Mouse (Mus musculus) left cerebral cortex, adult 2 months (tissue): ENCODE results near the gene Gas6. TPM values are rescaled to one million over a fixed set of nuclear protein-coding genes. Genes with fewer than 3 reads are reported as not detected.

Experiments used
- DNase-seq, 2 experiments: peaks; one replicate each; pipeline ENCODE4 v3.0.0; 2021 to 2022; ENCODE audit warnings: low spot score in 2 of 2, mixed read lengths in 1 of 2; ENCODE audit errors: extremely low spot score in 1 of 2
- H3K27ac ChIP-seq: fragments of 200-600 bp; 2 replicates; pipeline ENCODE4 v1.8.1; 2022
- H3K4me3 ChIP-seq: fragments of 200-600 bp; 2 replicates; pipeline ENCODE4 v1.8.1; 2022
- CTCF ChIP-seq: fragments of 200-600 bp; IDR thresholded peaks from 2 replicates; pipeline ENCODE4 v1.8.1; 2022; ENCODE audit warnings: antibody characterized with exemption, mild to moderate bottlenecking, moderate library complexity
- intact Hi-C: fragments of 180-260 bp; cut with DNase I; formaldehyde crosslinking; loops from one replicate; pipeline ENCODE4 v1.15.1; 2025
- total RNA-seq, 2 experiments: library from RNA; stranded (reverse); gene quantifications; 2 replicates each; pipeline ENCODE4 v1.2.3; 2021

The Gas6 gene
- total RNA-seq, 2 experiments from 2014 or later: 96.8 to 98.7 TPM

DNA sequence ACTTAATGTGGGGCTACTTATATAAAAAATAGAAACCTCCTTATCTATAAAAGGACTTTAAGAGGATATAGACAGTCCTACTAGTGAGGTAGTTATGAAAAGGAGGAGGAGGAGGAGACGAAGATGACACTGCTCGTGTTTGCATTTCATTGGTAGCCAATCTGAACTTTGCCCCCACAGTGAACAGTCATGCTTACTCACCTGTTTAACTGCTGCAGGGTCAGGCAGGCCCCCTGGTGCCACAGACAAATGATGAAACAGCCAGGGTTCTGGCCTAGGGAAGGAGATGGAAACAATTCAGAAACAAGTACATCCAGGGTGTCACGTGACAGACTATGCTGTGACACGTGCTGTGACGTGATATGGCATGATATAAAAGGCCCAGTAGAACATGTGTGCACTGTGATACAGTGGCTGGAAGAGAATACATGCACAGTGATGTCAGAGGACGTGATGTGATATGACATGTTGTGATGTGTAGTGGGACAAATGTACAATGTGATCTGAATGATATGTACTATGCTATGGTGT is 42.5 kb downstream of the Gas6 start:
- no peak overlapping the region for H3K27ac ChIP-seq
- no peak for TF ChIP-seq CTCF
- no peak for DNase-seq
- intact Hi-C loops: no loop called here
- H3K4me3 ChIP-seq: no peak overlapping the region

DNA sequence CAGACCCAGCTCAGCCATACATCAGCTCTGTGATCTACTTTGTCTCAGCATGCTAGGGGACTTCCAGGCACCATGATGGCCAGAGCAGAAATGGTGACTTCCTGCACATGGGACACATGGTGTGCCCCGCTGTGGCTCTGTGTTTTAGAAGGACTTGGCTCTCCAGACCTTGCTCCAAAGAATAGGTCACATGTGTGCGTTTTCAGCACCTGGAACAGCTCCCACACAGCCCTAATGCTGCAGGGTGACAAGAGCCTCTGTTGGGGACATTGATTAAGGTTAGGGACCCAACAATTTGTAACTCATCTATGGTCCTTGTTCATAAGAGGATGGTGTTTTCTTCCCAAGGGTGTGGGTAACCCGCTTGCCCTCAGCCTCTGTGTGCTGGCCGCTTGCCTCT is 46.1 kb downstream of the Gas6 start:
- H3K4me3 ChIP-seq: no peak overlapping the region
- intact Hi-C loops: no loop called here
- no peak overlapping the region for H3K27ac ChIP-seq
- no peak for DNase-seq
- TF ChIP-seq CTCF: no peak

DNA sequence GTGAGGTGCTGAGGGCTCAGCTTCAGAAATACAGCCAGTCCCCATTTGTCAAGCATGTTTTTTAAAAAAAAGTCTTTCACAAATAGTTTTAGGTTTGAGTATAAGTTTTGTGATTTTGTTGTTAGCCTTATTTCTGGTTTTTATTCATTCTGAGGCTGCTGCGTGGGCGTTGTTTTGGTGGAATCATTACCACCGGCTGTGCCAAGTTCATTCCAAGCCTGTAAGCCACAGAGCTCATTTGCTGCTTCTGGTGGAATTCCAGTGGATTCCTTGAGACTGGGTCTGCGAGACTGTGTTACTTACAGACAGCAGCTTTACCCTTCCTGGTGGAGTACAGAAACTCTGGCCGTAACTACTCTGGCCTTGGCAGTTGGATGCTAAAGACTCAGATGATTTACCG is 47.8 kb downstream of the Gas6 start:
- Histone ChIP-seq H3K4me3 (no peak overlapping the region), H3K27ac (no peak overlapping the region)
- intact Hi-C loops: no loop called here
- DNase-seq: no peak
- TF ChIP-seq CTCF: no peak

DNA sequence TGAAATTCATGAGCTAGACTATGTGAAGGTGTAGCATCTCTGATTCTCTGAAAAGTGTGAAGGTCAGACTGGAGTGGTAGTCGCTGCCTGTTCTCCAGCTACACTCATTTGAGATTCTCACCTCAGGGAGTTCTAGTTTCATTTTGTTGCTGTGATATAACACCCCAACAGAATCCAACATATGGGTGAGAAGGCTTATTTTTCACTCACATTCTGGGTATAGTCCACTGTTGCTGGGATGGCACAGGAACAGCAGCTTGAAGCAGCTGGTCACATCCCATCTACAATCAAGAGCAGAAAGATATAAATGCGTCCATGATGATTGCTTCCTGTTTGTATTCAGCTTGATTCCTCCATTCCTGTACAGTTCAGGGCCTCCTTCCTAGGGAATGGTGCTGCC is 52.1 kb downstream of the Gas6 start:
- no peak for TF ChIP-seq CTCF
- intact Hi-C loops: no loop called here
- H3K27ac ChIP-seq: no peak overlapping the region
- no peak overlapping the region for H3K4me3 ChIP-seq
- DNase-seq: no peak

DNA sequence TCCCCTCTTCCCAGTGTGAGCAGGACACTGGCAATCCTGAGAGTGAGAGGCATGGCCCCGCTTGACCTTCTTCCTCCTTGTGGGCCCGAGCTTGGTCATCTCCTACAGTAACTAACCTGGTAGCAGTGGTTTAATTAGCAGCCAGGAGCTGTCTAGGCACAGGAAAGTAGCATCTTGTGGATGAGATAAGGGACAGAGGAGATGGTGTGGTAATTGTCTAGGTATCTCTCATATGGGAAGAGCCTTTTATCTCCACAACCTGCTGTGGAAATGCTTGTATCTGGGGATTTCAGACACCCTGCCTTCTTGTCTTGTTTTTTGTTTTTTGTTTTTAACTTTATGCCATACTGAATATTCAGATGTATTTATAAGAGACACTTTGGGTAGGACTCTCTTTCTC is 56.8 kb downstream of the Gas6 start:
- H3K27ac ChIP-seq: no peak overlapping the region
- no peak overlapping the region for H3K4me3 ChIP-seq
- intact Hi-C loops: no loop called here
- TF ChIP-seq CTCF: no peak
- DNase-seq: no peak

DNA sequence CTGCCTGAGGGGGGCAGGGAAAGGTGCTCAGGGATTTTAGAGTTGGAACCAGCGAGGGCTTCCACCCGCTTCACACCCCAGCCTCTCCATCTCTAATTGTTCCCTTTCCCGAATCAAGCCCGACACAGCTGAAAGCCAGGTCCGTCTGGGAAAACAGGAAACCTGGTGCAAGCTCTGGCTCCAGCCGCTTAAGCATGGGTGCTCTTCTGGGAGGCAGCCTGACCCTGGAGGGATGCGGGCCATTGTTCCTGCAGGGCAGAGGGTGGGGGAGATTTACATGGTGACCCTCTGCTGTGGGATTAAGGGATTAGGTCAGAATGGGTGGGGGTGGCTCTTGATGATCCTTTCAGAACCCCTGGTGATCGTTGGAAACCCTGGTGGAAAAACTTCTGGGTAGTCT is 58.2 kb downstream of the Gas6 start:
- intact Hi-C loops: no loop called here

DNA sequence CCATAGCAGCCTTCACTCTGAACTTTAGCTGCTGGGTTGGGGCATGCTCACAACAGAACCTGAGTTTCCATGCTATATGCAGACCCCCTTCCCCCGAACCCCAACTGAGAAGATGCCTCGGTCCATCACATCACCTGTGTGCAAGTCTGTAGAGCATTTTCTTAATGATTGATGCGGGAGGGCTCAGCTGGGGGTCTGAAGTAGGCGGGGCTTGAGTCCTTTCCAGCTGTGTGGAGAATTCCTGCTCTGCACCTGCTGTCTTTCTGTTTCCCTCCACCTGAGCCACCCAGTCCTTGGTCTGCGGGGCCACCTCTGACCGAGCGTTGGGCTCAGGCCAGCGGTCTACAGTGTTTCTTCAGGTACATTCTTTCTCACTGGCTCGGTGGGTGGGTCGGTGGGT is 59.4 kb downstream of the Gas6 start, which contains the start of gene Tmem255b:
Tmem255b (plus strand) TSS at position 301 of the 400 bp plus-strand sequence.
- DNase-seq: no peak
- intact Hi-C loops: no loop called here
- Histone ChIP-seq H3K4me3 (0 out of 2 replicates have a peak within 1 kb of the TSS, but pooled peaks have one; percentile 7), H3K27ac (no peak within 1 kb of the TSS)
- TF ChIP-seq CTCF: no peak

More for the DNA sequence above, 58.2 kb downstream of the Gas6 start:
- DNase-seq: no peak
- TF ChIP-seq CTCF: no peak
- no peak overlapping the region for H3K4me3 ChIP-seq
- no peak overlapping the region for H3K27ac ChIP-seq

DNA sequence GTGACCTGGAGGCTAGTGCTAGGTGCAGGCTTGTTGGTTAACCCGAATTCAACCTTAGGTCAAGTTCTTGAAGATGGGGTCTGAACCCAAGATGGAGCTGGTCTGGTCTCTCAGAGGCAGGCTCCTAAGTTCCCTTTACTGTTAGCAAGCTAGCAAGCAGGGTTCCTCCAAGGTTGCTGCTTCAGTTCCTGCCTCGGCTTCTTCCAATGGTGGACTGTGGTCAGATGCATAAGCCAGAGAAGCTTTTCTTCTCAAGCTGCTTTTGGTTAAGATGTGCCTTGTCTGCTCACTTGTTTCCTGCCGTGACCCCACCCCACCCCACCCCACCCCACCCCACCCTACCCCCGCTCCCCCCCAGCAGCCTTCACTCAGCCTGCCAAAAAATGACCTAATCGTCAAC is 61.2 kb downstream of the Gas6 start:
- no peak overlapping the region for H3K27ac ChIP-seq
- intact Hi-C loops: no loop called here
- no peak for DNase-seq
- no peak for TF ChIP-seq CTCF
- no peak overlapping the region for H3K4me3 ChIP-seq

DNA sequence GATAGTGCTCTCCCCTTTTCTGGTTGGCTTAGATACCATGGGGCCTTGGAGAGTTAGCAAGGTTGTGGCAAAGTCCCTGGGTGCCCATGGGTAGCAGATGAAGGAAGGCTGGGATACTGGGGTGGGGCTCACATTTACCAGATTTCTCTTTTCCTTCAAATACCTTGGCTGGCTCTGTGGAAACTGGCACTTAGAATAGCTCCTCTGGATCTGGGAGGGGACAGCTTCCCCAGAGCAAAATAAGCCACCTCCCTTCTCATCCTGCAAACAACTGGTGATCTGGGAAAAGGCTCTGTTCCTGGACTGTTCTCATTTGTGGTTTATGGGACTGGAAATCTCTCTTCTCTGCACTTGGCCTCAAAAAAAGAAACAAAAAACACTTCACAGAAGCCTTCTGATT is 63.4 kb downstream of the Gas6 start:
- no peak overlapping the region for H3K27ac ChIP-seq
- no peak for DNase-seq
- H3K4me3 ChIP-seq: no peak overlapping the region
- no peak for TF ChIP-seq CTCF
- intact Hi-C loops: loop anchor here (2.0 kb wide), 1 partner anchor 14 kb away; no protein-coding TSS in a partner anchor

DNA sequence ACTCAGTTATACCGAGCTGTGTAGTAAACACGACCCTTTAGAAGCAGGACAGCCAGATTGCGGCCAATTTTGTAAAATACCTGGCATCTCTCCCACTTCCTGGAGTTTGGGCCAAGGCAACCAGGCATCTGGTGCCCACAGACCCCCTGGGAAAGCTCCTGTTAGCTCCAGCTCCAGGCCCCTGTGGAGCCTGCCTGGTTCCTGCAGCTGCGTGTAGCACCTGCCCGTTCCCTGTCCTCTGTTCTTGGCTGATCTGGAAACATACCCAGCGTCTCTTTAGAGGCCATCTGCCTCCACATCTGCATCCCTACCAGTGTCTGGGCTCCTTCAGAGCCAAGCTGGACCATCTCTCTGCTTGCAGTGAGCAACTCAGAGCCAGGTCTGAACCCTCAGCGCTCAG is 63.9 kb downstream of the Gas6 start:
- intact Hi-C loops: loop anchor here (2.0 kb wide), 1 partner anchor 14 kb away; no protein-coding TSS in a partner anchor
- H3K4me3 ChIP-seq: no peak overlapping the region
- no peak for TF ChIP-seq CTCF
- H3K27ac ChIP-seq: no peak overlapping the region
- no peak for DNase-seq

DNA sequence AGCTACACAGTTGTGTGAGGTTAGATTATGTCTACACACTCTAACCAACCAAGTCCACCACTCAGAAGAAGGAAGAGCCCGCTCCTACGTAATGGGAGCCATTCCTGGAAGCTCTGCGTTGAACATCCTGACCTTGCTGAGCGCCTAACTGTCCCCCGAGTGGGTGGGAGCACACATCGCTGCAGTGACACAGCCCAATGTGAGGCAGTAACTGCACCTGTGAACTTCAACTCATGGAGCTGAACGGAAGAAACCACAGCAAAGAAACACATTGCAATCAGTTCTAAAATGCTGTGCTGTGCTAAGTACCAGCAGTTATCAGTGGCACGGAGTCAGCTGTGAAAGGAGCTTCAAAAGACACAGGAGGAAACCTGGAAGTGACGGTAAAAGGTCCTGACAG is 66.1 kb downstream of the Gas6 start:
- intact Hi-C loops: no loop called here
- no peak for TF ChIP-seq CTCF

DNA sequence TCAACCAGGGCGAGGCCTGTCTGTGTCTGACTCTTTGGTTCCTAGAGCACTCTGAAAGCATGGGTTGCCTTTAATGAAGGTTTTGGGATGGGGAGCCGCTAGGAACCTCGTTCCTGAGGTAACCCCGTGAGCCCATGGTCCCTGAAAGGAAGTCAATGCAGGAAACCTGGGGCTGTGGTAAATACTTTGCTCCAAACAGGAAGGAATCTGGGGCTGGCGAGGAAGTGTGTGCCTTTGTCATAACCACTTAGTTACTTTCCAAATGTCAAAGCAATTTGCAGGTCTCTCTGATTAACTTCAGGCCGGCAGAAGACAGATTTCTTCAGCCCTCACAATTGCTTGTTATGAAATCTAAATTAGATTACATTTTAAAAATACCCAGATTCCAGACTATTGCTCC is 66.9 kb downstream of the Gas6 start:
- Histone ChIP-seq H3K27ac (no peak overlapping the region), H3K4me3 (no peak overlapping the region)
- intact Hi-C loops: no loop called here
- DNase-seq: no peak
- TF ChIP-seq CTCF: no peak

More for the DNA sequence above, 66.1 kb downstream of the Gas6 start:
- H3K4me3 ChIP-seq: no peak overlapping the region
- DNase-seq: no peak
- H3K27ac ChIP-seq: no peak overlapping the region

DNA sequence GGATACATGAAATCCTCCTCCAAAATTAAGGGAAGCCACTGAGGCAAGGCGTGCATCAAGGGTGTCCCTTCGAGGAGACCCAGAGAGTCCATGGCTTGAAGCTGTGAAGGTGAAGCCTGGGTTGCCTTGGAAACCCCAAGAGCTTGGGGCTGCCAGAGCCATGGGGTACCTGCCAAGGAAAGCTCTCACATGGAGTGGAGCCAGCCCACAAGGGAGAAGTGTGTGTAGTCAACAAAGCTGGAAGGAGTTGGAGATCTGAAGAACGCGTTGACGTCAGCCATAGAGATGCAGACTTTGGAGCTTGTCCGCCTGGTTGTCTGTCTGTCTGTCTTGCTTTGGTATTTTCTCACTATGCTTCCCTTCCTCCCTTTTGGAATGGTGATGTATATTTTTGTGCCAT is 73.3 kb downstream of the Gas6 start:
- peak; percentile 15 to 22 for DNase-seq
- Histone ChIP-seq H3K4me3 (no peak overlapping the region), H3K27ac (no peak overlapping the region)
- intact Hi-C loops: no loop called here
- TF ChIP-seq CTCF: no peak
